In genomic region chr17:71707715-71708114, GRCm38 (mm10) we compare ENCODE assay signal across 31 mouse cellular contexts. TPM values are rescaled to one million over a fixed set of nuclear protein-coding genes. Genes with fewer than 3 reads are reported as not detected.
DNase-seq lines count a peak whose midpoint lies in the region; ATAC-seq and TF ChIP-seq lines count a peak whose summit lies in the region.
"Had no signal": no experiment of that assay in that cellular context is flagged by ENCODE, and none has a peak within 500 bp of the region (broad histone marks: within the 10 kb centered on the region; RNA-seq: fewer than 3 reads in every experiment).

No protein-coding gene starts in this region.

- no peaks in the 10 kb centered on the region for H3K4me1 ChIP-seq in forebrain, embryonic 14.5 days (ENCODE audit: control insufficient read depth, insufficient read depth, low read length)
- H3K4me1 ChIP-seq in forebrain, embryonic 11.5 days (replicated peaks; ENCODE audit: control insufficient read depth, insufficient read depth, low read length), result no peaks in the 10 kb centered on the region
- H3K4me1 ChIP-seq in hindbrain, embryonic 15.5 days (replicated peaks), result 0 out of 2 replicates have a peak, but pooled peaks cover 5% of the 10 kb centered on the region
- peaks cover 5% of the 10 kb centered on the region; the same call in 1 of the 2 replicates for H3K4me1 ChIP-seq in hindbrain, embryonic 12.5 days
- H3K4me1 ChIP-seq in neural tube, embryonic 13.5 days (replicated peaks), result peaks cover 6% of the 10 kb centered on the region
- H3K4me1 ChIP-seq in midbrain, postnatal 0 days (ENCODE audit: insufficient read depth, low read length), result no peaks in the 10 kb centered on the region
- no peaks in the 10 kb centered on the region for H3K4me1 ChIP-seq in embryonic facial prominence, embryonic 10.5 days
- H3K4me1 ChIP-seq: embryonic facial prominence, embryonic 13.5 days had no signal

- no peaks in the 10 kb centered on the region for H3K36me3 ChIP-seq in forebrain, embryonic 14.5 days (ENCODE audit: control insufficient read depth, insufficient read depth, low read length)
- no peaks in the 10 kb centered on the region for H3K36me3 ChIP-seq in forebrain, embryonic 11.5 days (ENCODE audit: control insufficient read depth, insufficient read depth, low read length)
- H3K36me3 ChIP-seq in hindbrain, embryonic 15.5 days, result no peaks in the 10 kb centered on the region
- H3K36me3 ChIP-seq in hindbrain, embryonic 12.5 days, result no peaks in the 10 kb centered on the region
- H3K36me3 ChIP-seq in neural tube, embryonic 13.5 days, result no peaks in the 10 kb centered on the region
- no peaks in the 10 kb centered on the region for H3K36me3 ChIP-seq in midbrain, postnatal 0 days (ENCODE audit: insufficient read depth, low read length)
- H3K36me3 ChIP-seq in embryonic facial prominence, embryonic 10.5 days (replicated peaks), result no peaks in the 10 kb centered on the region
- H3K36me3 ChIP-seq: embryonic facial prominence, embryonic 13.5 days had no signal

- H3K27me3 ChIP-seq in forebrain, embryonic 14.5 days (replicated peaks; ENCODE audit: control insufficient read depth, insufficient read depth, low read length), result no peaks in the 10 kb centered on the region
- H3K27me3 ChIP-seq in forebrain, embryonic 11.5 days (ENCODE audit: control insufficient read depth, insufficient read depth, low read length), result no peaks in the 10 kb centered on the region
- no peaks in the 10 kb centered on the region for H3K27me3 ChIP-seq in hindbrain, embryonic 15.5 days
- no peaks in the 10 kb centered on the region for H3K27me3 ChIP-seq in hindbrain, embryonic 12.5 days
- no peaks in the 10 kb centered on the region for H3K27me3 ChIP-seq in neural tube, embryonic 13.5 days
- no peaks in the 10 kb centered on the region for H3K27me3 ChIP-seq in midbrain, postnatal 0 days (ENCODE audit: insufficient read depth, low read length)
- no peaks in the 10 kb centered on the region for H3K27me3 ChIP-seq in embryonic facial prominence, embryonic 10.5 days (replicated peaks; ENCODE audit: low read depth, poor library complexity, severe bottlenecking)
- H3K27me3 ChIP-seq: embryonic facial prominence, embryonic 13.5 days had no signal

- DNase-seq in forebrain, embryonic 14.5 days (ENCODE audit: low spot score), result no peak
- DNase-seq in forebrain, embryonic 11.5 days (ENCODE audit: low spot score), result no peak
- no peak for DNase-seq in neural tube, embryonic 10.5 days (ENCODE audit: extremely low spot score, low spot score)
- DNase-seq in midbrain, postnatal 0 days (ENCODE audit: low spot score), result peak; percentile 27
- DNase-seq in embryonic facial prominence, embryonic 10.5 days (ENCODE audit: low spot score), result no peak
- DNase-seq: cerebellum, adult 2 months; cerebellum, postnatal 25 days; kidney, postnatal 25 days; retina, postnatal 1 day; right cerebral cortex, postnatal 25 days; spleen, adult 18-20 months had no signal

- H3K9me3 ChIP-seq in forebrain, embryonic 14.5 days (replicated peaks; ENCODE audit: control insufficient read depth, low read length), result 0 out of 2 replicates have a peak, but pooled peaks cover 3% of the 10 kb centered on the region
- H3K9me3 ChIP-seq in forebrain, embryonic 11.5 days (ENCODE audit: control insufficient read depth, low read length), result no peaks in the 10 kb centered on the region
- no peaks in the 10 kb centered on the region for H3K9me3 ChIP-seq in hindbrain, embryonic 15.5 days
- H3K9me3 ChIP-seq in hindbrain, embryonic 12.5 days (replicated peaks), result peaks cover 10% of the 10 kb centered on the region; the same call in 1 of the 2 replicates
- H3K9me3 ChIP-seq in neural tube, embryonic 13.5 days, result 0 out of 2 replicates have a peak, but pooled peaks cover 6% of the 10 kb centered on the region
- no peaks in the 10 kb centered on the region for H3K9me3 ChIP-seq in midbrain, postnatal 0 days (ENCODE audit: low read length)
- no peaks in the 10 kb centered on the region for H3K9me3 ChIP-seq in embryonic facial prominence, embryonic 10.5 days

- no peak for TF ChIP-seq CTCF in midbrain, postnatal 0 days (IDR thresholded peaks at IDR 0.05)

- no peak overlapping the region for H3K4me2 ChIP-seq in forebrain, embryonic 14.5 days (ENCODE audit: low read length)
- H3K4me2 ChIP-seq in forebrain, embryonic 11.5 days (ENCODE audit: low read depth, low read length, severe bottlenecking), result no peak overlapping the region
- H3K4me2 ChIP-seq in hindbrain, embryonic 15.5 days, result no peak overlapping the region
- no peak overlapping the region for H3K4me2 ChIP-seq in hindbrain, embryonic 12.5 days (replicated peaks)
- no peak overlapping the region for H3K4me2 ChIP-seq in neural tube, embryonic 13.5 days
- no peak overlapping the region for H3K4me2 ChIP-seq in midbrain, postnatal 0 days (ENCODE audit: low read depth, low read length, poor library complexity, severe bottlenecking)
- H3K4me2 ChIP-seq: embryonic facial prominence, embryonic 13.5 days had no signal

- no peak overlapping the region for H3K27ac ChIP-seq in forebrain, embryonic 14.5 days (ENCODE audit: low read depth, low read length)
- no peak overlapping the region for H3K27ac ChIP-seq in forebrain, embryonic 11.5 days (ENCODE audit: low read depth, low read length)
- no peak overlapping the region for H3K27ac ChIP-seq in hindbrain, embryonic 15.5 days (replicated peaks)
- H3K27ac ChIP-seq in hindbrain, embryonic 12.5 days, result no peak overlapping the region
- no peak overlapping the region for H3K27ac ChIP-seq in neural tube, embryonic 13.5 days (replicated peaks)
- H3K27ac ChIP-seq in midbrain, postnatal 0 days (ENCODE audit: low read depth, low read length), result no peak overlapping the region
- H3K27ac ChIP-seq in embryonic facial prominence, embryonic 10.5 days (replicated peaks), result no peak overlapping the region
- H3K27ac ChIP-seq: embryonic facial prominence, embryonic 13.5 days; gastrocnemius, adult 2 months; layer of hippocampus, adult 2 months; macrophage had no signal

- ATAC-seq in forebrain, embryonic 14.5 days, result 0 out of 2 replicates have a peak, but pooled peaks have one; percentile 32
- no peak for ATAC-seq in forebrain, embryonic 11.5 days (replicated peaks; ENCODE audit: low FRiP score)
- 0 out of 2 replicates have a peak, but pooled peaks have one; percentile 41 for ATAC-seq in hindbrain, embryonic 15.5 days (ENCODE audit: low FRiP score, low read depth)
- no peak for ATAC-seq in hindbrain, embryonic 12.5 days (ENCODE audit: low FRiP score)
- ATAC-seq in neural tube, embryonic 13.5 days (ENCODE audit: low read depth), result peak; percentile 57; the same call in 1 of the 2 replicates
- ATAC-seq in midbrain, postnatal 0 days (ENCODE audit: low FRiP score), result peak; percentile 31; the same call in 1 of the 2 replicates
- ATAC-seq: CD4-positive, CD25-positive, alpha-beta regulatory T cell, adult 4 months; intestine, embryonic 16.5 days had no signal

- no peak overlapping the region for H3K4me3 ChIP-seq in forebrain, embryonic 14.5 days (ENCODE audit: low read depth, low read length)
- H3K4me3 ChIP-seq in forebrain, embryonic 11.5 days (ENCODE audit: low read depth, low read length), result no peak overlapping the region
- H3K4me3 ChIP-seq in hindbrain, embryonic 15.5 days, result no peak overlapping the region
- no peak overlapping the region for H3K4me3 ChIP-seq in hindbrain, embryonic 12.5 days
- no peak overlapping the region for H3K4me3 ChIP-seq in neural tube, embryonic 13.5 days
- no peak overlapping the region for H3K4me3 ChIP-seq in midbrain, postnatal 0 days (ENCODE audit: low read depth, low read length)
- H3K4me3 ChIP-seq in embryonic facial prominence, embryonic 10.5 days, result no peak overlapping the region
- H3K4me3 ChIP-seq: embryonic facial prominence, embryonic 13.5 days; erythroblast, embryonic 14.5 days; gastrocnemius, adult 2 months; layer of hippocampus, adult 2 months had no signal

- WGBS in forebrain, embryonic 14.5 days, result 43% methylated on average over 4 of the region's 4 CpGs
- 55% methylated on average over 4 of the region's 4 CpGs for WGBS in forebrain, embryonic 11.5 days
- WGBS in hindbrain, embryonic 15.5 days, result 41% methylated on average over 4 of the region's 4 CpGs
- WGBS in hindbrain, embryonic 12.5 days, result 37% methylated on average over 4 of the region's 4 CpGs
- 38% methylated on average over 4 of the region's 4 CpGs for WGBS in neural tube, embryonic 13.5 days
- whole genome bisulfite sequencing in midbrain, postnatal 0 days, result 36% methylated on average over 4 of the region's 4 CpGs
- 60% methylated on average over 4 of the region's 4 CpGs for WGBS in embryonic facial prominence, embryonic 10.5 days

- no peak overlapping the region for H3K9ac ChIP-seq in forebrain, embryonic 14.5 days (ENCODE audit: low read length)
- H3K9ac ChIP-seq in forebrain, embryonic 11.5 days (ENCODE audit: low read length), result no peak overlapping the region
- H3K9ac ChIP-seq in hindbrain, embryonic 15.5 days, result no peak overlapping the region
- H3K9ac ChIP-seq in hindbrain, embryonic 12.5 days, result no peak overlapping the region
- 0 out of 2 replicates have a peak overlapping the region, but pooled peaks have one; percentile 8 for H3K9ac ChIP-seq in neural tube, embryonic 13.5 days
- H3K9ac ChIP-seq in midbrain, postnatal 0 days (replicated peaks; ENCODE audit: low read length, poor library complexity, severe bottlenecking), result no peak overlapping the region
- H3K9ac ChIP-seq: embryonic facial prominence, embryonic 13.5 days had no signal

RNA-seq across cellular contexts. Expression of gene Togaram2, which starts 34.7 kb away (rescaled TPM):
- 0.23 and 0.24 TPM in 2 replicates for polyA plus RNA-seq in forebrain, embryonic 14.5 days (2014; fragmentation: Nextera tagmentation; extraction: Ambion mirVana)
- polyA plus RNA-seq in forebrain, embryonic 11.5 days (2014; fragmentation: Nextera tagmentation; extraction: Ambion mirVana), result 0.05 and 0.13 TPM in 2 replicates
- polyA plus RNA-seq in hindbrain, embryonic 15.5 days (2015; fragmentation: Nextera tagmentation; extraction: Ambion mirVana), result 0.45 and 0.75 TPM in 2 replicates
- polyA plus RNA-seq in hindbrain, embryonic 12.5 days (2016; fragmentation: Nextera tagmentation; extraction: Ambion mirVana), result 0.07 and 0.19 TPM in 2 replicates
- 0.15 and 0.29 TPM in 2 replicates for polyA plus RNA-seq in neural tube, embryonic 13.5 days (2015; fragmentation: Nextera tagmentation; extraction: Ambion mirVana)
- total RNA-seq in midbrain, postnatal 0 days (2014; rRNA removed), result 4.5 and 5.0 TPM in 2 replicates
- 1.2 and 1.7 TPM in 2 replicates for polyA plus RNA-seq in midbrain, postnatal 0 days (2015; fragmentation: Nextera tagmentation; extraction: Ambion mirVana)
- polyA plus RNA-seq in embryonic facial prominence, embryonic 10.5 days (2016; fragmentation: Nextera tagmentation; extraction: Ambion mirVana), result 0.05 TPM in 1 of 2 replicates, not detected in the other
- total RNA-seq: hematopoietic stem cell, adult 5-6 weeks; liver, adult 2 months had no signal
- polyA plus RNA-seq: CD4-positive, CD25-positive, alpha-beta regulatory T cell, adult 4 months; erythroblast, embryonic 14.5 days; limb, embryonic 11.5 days; liver, adult 2 months; liver, embryonic 16.5 days; macrophage had no signal

RNA-seq across cellular contexts. Expression of gene Pcare, which starts 45.0 kb away (rescaled TPM):
- polyA plus RNA-seq in forebrain, embryonic 14.5 days (2014; fragmentation: Nextera tagmentation; extraction: Ambion mirVana), result not detected in 2 replicates
- polyA plus RNA-seq in forebrain, embryonic 11.5 days (2014; fragmentation: Nextera tagmentation; extraction: Ambion mirVana), result not detected in 2 replicates
- polyA plus RNA-seq in hindbrain, embryonic 15.5 days (2015; fragmentation: Nextera tagmentation; extraction: Ambion mirVana), result not detected in 2 replicates
- not detected in 2 replicates for polyA plus RNA-seq in hindbrain, embryonic 12.5 days (2016; fragmentation: Nextera tagmentation; extraction: Ambion mirVana)
- polyA plus RNA-seq in neural tube, embryonic 13.5 days (2015; fragmentation: Nextera tagmentation; extraction: Ambion mirVana), result not detected in 2 replicates
- total RNA-seq in midbrain, postnatal 0 days (2014; rRNA removed), result 0.11 TPM in 1 of 2 replicates, not detected in the other
- polyA plus RNA-seq in midbrain, postnatal 0 days (2015; fragmentation: Nextera tagmentation; extraction: Ambion mirVana), result not detected in 2 replicates
- polyA plus RNA-seq in embryonic facial prominence, embryonic 10.5 days (2016; fragmentation: Nextera tagmentation; extraction: Ambion mirVana), result not detected in 2 replicates
- total RNA-seq: adrenal gland, adult 18-20 months; adrenal gland, postnatal 4 days; gastrocnemius, adult 2 months; hematopoietic stem cell, adult 5-6 weeks; liver, adult 2 months had no signal
- polyA plus RNA-seq: CD4-positive, CD25-positive, alpha-beta regulatory T cell, adult 4 months; cerebellum, adult 2 months; embryonic facial prominence, embryonic 13.5 days; erythroblast, embryonic 14.5 days; gonadal fat pad, adult 2 months; intestine, embryonic 16.5 days; kidney, embryonic 14.5 days; limb, embryonic 11.5 days; liver, adult 2 months; lung, embryonic 16.5 days; macrophage; thymus, postnatal 0 days had no signal

Comparison
In these comparisons a context has a peak if more than half of its experiments do, and no peak if none do; other contexts are left out.
1. ATAC-seq: peak in forebrain, embryonic 14.5 days (single experiment), hindbrain, embryonic 15.5 days (single experiment), neural tube, embryonic 13.5 days (single experiment) and midbrain, postnatal 0 days (single experiment); none in forebrain, embryonic 11.5 days (single experiment) and hindbrain, embryonic 12.5 days (single experiment).